Mouse (Mus musculus) cerebellum, postnatal 10 days (tissue): ENCODE data around the gene Mrpl50.
A peak's percentile ranks its signal among the peaks of the same experiment; 100 is the strongest.
"Not testable (repeated sequence)": the region's sequence is repeated elsewhere in the genome, so short reads cannot be mapped to it uniquely, and the experiment has no call there.

Source experiments
- DNase-seq, 2 experiments: peaks; one replicate each; pipeline ENCODE4 v3.0.0; 2021; ENCODE audit warnings: mixed read lengths in 2 of 2

Mrpl50 gene

GRCm38 (mm10) chr4:49520572-49521340 is at the start of gene Mrpl50, which contains the start of gene Zfp189:
Gene Mrpl50, minus strand, starts transcription at chr4:49521093.
Gene Zfp189, plus strand, starts transcription at chr4:49521176.
- DNase-seq = peak; percentile 95 to 96

- peak; percentile 78 to 87 for DNase-seq
Observed at GRCm38 (mm10) chr4:49567613-49568012, 46.7 kb upstream of the Mrpl50 start.

DNA sequence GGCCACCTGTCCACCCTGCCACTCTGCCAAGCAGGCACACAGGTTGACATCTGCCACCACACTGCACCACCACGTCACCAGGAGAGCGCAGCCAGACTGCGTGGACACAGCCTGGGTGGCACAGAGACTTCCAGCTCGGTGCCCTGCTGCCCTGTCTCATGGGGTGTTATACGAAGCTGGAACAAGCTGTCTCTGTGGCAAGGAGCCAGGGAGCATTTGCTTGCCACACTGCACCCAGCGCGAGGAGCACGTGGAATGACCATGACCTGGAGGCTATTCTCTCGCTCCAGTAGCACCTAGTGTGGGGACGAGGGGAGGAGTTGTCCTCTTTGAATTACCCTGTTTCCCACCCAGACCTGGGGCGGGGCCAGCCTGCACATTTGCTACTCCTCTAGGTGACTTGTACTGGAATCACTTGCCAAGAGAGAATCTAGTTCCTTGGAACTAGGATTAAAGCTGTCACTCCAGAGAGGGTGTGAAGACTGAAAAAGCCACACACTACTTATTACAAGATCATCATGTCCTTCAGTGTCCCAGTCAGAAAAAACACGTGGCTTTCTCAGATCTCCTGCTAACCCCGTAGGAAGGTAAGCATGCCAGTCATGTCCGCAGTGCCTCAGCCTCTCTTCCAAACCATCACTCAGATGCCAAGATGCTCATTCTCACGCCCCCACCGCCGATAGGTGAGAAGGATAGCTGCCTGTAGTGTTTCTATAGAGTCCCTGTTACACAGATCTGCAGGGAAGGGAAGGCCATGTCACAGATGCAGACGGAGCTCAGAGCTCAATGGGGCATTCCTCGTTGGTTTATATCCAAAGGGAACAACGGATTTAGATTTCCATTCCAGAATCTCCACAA is 39.3 kb upstream of the Mrpl50 start:
- peak; percentile 91 to 93 for DNase-seq

- DNase-seq = no peak
Observed at GRCm38 (mm10) chr4:49558181-49558580, 37.3 kb upstream of the Mrpl50 start.

- no peak for DNase-seq
Observed at GRCm38 (mm10) chr4:49557375-49557774, 36.5 kb upstream of the Mrpl50 start.

DNA sequence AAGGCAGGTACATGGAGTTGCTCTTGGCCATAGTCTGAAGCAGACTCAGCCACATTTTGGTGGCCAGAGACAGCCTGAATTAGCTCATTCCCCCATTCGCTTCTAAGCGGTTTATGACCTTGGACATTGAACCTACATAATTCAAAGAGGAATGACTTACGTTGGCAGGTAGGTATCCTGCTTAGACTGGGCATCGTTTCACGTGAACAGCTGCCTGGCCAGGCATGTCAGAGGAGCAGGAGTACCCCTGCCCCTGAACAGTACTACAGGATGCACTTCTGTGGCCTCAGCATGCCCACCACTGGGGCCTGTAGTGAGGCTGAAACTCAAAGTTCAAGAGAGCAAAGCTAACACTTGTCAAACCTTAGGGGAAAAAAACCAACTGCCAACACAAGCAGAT is 32.5 kb upstream of the Mrpl50 start:
- DNase-seq = no peak

DNA sequence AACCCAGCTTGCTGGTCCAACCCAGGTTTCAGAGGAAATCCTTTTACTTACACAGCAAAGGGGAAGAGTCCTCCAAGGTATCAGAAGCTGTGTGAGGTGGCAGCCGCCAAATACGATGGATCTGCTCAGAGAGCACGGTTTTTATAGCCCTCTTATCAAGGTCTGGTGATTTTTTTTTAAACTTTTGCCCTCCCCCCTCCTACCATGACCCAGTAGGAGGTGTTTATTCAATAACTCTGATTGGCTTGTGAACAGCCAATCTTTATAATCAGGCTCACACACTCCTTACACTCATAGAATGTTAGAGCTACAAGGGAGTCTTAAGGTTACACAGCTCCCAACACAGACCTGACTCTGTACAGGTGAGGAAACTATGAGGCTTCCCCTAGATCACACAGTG is 28.5 kb upstream of the Mrpl50 start, which contains the start of gene Aldob:
Aldob (minus strand) TSS at position 164 of the 400 bp plus-strand sequence.
- no peak for DNase-seq

DNA sequence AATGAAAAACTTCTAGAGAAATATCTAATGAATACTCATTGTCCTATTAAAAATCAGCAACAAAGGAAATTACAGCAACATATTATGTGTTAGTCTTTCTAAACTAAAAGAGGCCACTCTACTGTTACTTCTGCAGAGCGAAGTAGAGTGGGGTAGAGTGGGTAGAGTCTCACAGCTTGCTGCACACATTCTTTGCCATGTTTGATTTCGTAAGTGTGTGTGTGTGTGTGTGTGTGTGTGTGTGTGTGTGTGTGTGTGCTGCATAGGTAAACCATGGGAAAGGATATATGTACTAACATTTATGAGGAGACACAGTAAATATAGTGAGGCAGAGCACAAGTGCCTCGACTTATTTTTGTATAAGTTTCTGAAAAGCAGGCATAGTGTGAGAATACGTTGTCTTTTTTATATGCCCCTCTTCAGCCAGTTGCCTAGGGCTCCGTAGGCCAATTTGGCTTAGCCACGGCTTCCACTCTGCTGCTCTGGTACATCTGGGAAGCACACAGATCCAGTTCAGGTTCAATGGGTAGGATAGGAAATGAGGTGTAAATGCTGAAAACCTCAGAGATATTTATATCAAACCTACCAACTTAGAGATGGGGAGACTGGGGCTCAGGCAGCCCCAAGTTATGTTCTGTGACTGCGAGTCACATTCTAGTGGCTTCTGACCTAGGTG is 26.8 kb upstream of the Mrpl50 start:
- no peak for DNase-seq

GRCm38 (mm10) chr4:49546873-49547543 is 26.1 kb upstream of the Mrpl50 start:
- no peak for DNase-seq

DNA sequence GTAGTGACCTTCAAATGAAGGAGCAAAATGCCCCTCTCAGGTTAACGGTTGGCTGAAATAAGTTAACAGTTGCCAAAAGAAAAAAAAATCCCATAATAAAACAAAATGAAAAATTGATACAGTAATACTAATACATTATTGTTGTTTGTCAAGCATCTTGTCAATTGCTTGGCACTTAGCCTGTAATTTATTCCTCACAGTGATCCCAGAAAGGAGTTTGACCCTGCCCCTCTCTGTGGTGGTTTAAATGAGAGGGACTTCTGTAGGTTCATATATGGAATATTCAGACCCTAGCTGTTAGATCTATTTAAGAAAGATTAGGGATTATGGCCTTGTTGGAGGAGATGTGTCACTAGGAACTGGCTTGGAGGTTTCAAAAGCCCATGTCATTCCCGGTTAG is 25.1 kb upstream of the Mrpl50 start:
- DNase-seq = no peak

- peak; percentile 35 to 41 for DNase-seq
Observed at GRCm38 (mm10) chr4:49540966-49541365, 20.1 kb upstream of the Mrpl50 start.

DNA sequence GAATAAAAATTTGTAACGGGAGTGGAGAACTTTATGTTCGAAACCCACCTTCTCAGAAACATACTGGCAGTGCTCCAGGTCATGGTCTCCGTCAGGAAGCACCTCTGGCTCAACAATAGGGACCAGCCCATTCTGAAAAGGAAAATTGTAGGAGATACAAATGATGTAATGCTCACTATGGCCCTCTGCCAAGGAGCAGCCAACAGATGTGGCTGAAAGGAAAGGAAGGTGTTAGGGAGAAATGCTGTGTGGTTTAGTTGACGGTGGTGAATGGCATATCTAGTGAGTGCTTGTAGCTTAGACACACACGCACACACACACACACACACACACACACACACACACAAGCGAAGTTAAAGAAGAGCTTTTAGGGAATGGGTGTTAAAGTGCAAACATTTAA is 18.8 kb upstream of the Mrpl50 start:
- DNase-seq = peak; percentile 7 to 12

- DNase-seq = no peak
Observed at GRCm38 (mm10) chr4:49536671-49537070, 15.8 kb upstream of the Mrpl50 start.

DNA sequence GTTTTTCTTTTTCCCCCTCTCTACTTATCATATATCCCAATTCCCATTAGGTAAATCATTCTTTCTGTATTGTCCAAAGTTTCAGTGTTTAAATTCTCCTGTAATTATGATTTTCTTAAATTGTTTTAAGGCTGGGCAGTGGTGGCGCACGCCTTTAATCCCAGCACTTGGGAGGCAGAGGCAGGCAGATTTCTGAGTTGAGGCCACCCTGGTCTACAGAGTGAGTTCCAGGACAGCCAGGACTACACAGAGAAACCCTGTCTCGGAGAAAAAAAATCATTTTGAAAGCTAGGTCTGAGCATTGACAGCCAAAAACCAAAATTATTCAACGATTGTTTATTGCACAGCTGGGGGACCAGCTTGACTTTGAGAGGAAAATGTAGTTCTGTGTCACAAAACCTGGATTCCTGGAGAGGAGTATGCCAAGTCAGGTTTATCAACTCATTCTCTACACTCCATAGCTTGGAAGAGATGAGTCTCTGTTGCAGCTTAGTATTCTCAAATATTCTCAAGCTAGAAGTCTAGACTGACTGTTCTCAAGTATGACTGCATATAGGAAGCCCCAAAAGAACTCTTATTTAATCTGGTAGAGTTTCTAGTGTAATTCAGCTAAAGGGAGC is 14.9 kb upstream of the Mrpl50 start:
- no peak for DNase-seq

GRCm38 (mm10) chr4:49535036-49535435 is 14.1 kb upstream of the Mrpl50 start:
- no peak for DNase-seq

DNA sequence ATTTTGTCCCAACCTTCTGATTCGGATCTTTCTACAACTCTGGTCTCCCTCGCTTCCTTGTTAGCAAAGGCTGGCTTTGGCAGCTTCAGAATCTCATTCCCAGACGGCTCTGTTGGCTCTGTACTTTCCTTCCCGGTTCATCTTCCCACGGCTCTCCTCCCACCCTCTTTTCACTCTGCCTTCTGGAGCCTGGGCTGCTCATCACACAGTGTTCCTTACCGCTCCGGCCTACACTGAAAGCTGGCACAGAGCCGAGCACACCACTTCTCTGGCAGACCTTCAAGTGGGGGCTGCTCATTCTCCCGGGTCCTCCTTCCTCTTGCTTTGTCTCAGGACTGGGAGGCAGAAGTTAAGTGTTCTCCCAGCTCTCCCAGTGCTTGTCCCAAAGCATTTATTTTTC is 1.7 kb upstream of the Mrpl50 start:
- DNase-seq = peak; percentile 38 to 63

DNA sequence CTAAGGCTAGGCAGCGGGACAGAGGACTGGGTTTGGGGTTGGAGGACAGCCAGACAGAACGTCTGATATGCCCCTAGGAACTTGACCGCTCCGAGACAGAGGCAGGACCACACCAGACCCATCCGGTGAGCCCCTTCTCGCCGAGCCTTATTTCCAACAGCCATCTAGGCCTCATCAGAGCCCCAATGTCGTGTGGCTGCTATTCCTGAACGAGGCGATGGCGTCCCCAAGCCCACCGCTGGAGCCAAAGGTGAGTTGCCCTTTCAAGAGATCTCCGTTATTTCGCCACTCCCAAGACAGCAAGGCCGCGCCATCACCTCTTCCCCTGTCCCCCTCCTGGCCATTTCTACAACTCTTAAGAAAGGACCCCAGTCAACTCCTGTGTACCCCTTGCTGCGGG is 453 bp upstream of the Mrpl50 start:
- no peak for DNase-seq

DNA sequence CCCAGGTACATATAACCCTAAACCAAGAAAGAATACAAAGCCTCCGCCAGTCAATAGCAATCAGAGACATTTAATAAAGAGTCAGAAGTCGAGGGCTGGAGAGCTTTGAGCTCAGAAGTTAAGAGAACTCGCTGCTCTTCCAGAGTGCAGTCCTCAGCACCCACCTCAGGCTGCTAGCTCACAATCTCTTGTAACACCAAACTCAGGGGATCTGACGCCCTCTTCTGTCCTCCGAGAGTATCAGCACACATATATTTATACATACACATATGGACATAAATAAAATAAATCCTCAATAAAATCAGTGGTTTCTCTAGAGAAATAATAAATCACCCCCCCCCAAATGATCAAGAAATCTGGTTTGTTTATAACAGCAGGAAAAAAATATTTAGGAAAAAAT is 1.4 kb downstream of the Mrpl50 start:
- DNase-seq = peak in 1 of 2 experiments; percentile 8

- DNase-seq = no peak
Observed at GRCm38 (mm10) chr4:49514441-49514840, 6.5 kb downstream of the Mrpl50 start.

GRCm38 (mm10) chr4:49512636-49513035 is 8.3 kb downstream of the Mrpl50 start:
- no peak for DNase-seq

GRCm38 (mm10) chr4:49510236-49510835 is 10.6 kb downstream of the Mrpl50 start:
- not testable (repeated sequence) for DNase-seq

DNA sequence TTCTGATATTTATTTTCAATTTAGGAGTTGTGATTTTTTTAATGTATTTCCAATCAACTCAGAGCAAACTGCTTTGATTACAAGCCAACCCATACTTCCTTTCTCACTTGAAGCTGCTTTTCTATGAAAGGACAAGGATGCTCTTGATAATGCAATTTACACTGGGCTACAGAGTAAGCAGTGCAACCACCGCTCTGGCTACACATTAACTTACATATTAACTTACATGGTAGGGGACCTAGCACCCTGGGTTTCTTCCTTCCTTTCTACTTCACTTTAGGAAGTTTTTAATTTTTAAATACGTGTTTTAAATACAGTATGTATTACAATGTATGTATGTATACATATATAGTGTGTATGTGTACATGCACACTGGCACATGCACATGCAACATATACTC is 11.7 kb downstream of the Mrpl50 start:
- no peak for DNase-seq
